Mouse (Mus musculus) embryonic stem cell, embryonic (primary cell): ENCODE results near the gene Mapkap1.

Experiments used
- CTCF ChIA-PET, 4 experiments: fragments of 300-600 bp in 2 of 4; fragments of 350-600 bp in 2 of 4; sonication (Branson Sonifier 250); formaldehyde crosslinking; loops; one replicate each; lab custom pipeline; 2022; ENCODE audit warnings: inconsistent platforms in 2 of 4; lab: Charles Lee
- POLR2A ChIA-PET, 4 experiments: fragments of 300-600 bp in 2 of 4; fragments of 350-600 bp in 2 of 4; sonication (Branson Sonifier 250); formaldehyde crosslinking; loops; one replicate each; lab custom pipeline; 2022; ENCODE audit warnings: antibody characterized with exemption in 4 of 4, inconsistent platforms in 1 of 4; lab: Charles Lee

Mapkap1 gene

GRCm38 (mm10) chr2:34667820-34668219, 261.2 kb downstream of the Mapkap1 start:
- ChIA-PET CTCF (interaction anchor here in 2 of 4 experiments (0.7 to 1.1 kb wide), 2 partner anchors 23 to 44 kb away, joined by 3 to 7 read pairs; no protein-coding TSS in a partner anchor), POLR2A (interaction anchor here in 3 of 4 experiments (0.7 to 4.6 kb wide), 8 partner anchors 10 to 132 kb away, joined by 3 to 33 read pairs (median 5); partner anchors contain the start of genes Hspa5 (in 3 of the 3) and Rabepk (in 1 of the 3))

GRCm38 (mm10) chr2:34668440-34669191, 262.0 kb downstream of the Mapkap1 start:
- POLR2A ChIA-PET = interaction anchor here in 3 of 4 experiments (0.8 to 4.6 kb wide), 14 partner anchors 10 to 131 kb away, joined by 3 to 33 read pairs (median 5); partner anchors contain the start of genes Hspa5 (in 3 of the 3), Gapvd1 (in 2 of the 3) and Rabepk (in 1 of the 3)
- CTCF ChIA-PET = interaction anchor here in 2 of 4 experiments (1.1 to 1.3 kb wide), 3 partner anchors 23 to 29 kb away, joined by 3 to 7 read pairs (median 4); no protein-coding TSS in a partner anchor

- ChIA-PET POLR2A (interaction anchor here in 2 of 4 experiments (0.8 to 4.6 kb wide), 11 partner anchors 9 to 131 kb away, joined by 3 to 33 read pairs (median 4); partner anchors contain the start of genes Gapvd1 (in 2 of the 2), Hspa5 (in 2 of the 2) and Rabepk (in 1 of the 2)), CTCF (interaction anchor here in 2 of 4 experiments (1.1 to 1.3 kb wide), 3 partner anchors 25 to 30 kb away, joined by 3 to 5 read pairs (median 4); no protein-coding TSS in a partner anchor)
Measured at GRCm38 (mm10) chr2:34669203-34669746, 262.7 kb downstream of the Mapkap1 start.

- CTCF ChIA-PET = interaction anchor here in 3 of 4 experiments (0.6 to 1.7 kb wide), 7 partner anchors 26 to 438 kb away, joined by 3 to 14 read pairs (median 4); partner anchors contain the start of gene Cntrl (in 1 of the 3)
- POLR2A ChIA-PET = interaction anchor here in 3 of 4 experiments (0.5 to 4.6 kb wide), 10 partner anchors 17 to 707 kb away, joined by 3 to 33 read pairs (median 4); partner anchors contain the start of gene Hspa5 (in 2 of the 3)
Measured at GRCm38 (mm10) chr2:34670470-34670869, 263.9 kb downstream of the Mapkap1 start.

GRCm38 (mm10) chr2:34671385-34672026, 264.9 kb downstream of the Mapkap1 start:
- CTCF ChIA-PET = interaction anchor here (0.5 to 2.2 kb wide), 27 partner anchors 12 to 1034 kb away, joined by 3 to 14 read pairs (median 4); partner anchors contain the start of genes Cntrl (in 2 of the 4), Gsn (in 1 of the 4), Hspa5 (in 1 of the 4) and Rabepk (in 1 of the 4)
- POLR2A ChIA-PET = interaction anchor here in 3 of 4 experiments (0.5 to 4.6 kb wide), 22 partner anchors 16 to 461 kb away, joined by 3 to 33 read pairs (median 4); partner anchors contain the start of genes Hspa5 (in 3 of the 3) and Rabepk (in 1 of the 3)

GRCm38 (mm10) chr2:34673846-34674245, 267.3 kb downstream of the Mapkap1 start:
- CTCF ChIA-PET = interaction anchor here in 3 of 4 experiments (0.6 to 1.8 kb wide), 4 partner anchors 28 to 434 kb away, joined by 3 to 6 read pairs (median 4); no protein-coding TSS in a partner anchor
- POLR2A ChIA-PET = interaction anchor here in 3 of 4 experiments (0.6 to 1.7 kb wide), 9 partner anchors 10 to 435 kb away, joined by 3 to 15 read pairs (median 3); partner anchors contain the start of genes Hspa5 (in 2 of the 3), Cntrl (in 1 of the 3) and Rabepk (in 1 of the 3)
